Mouse (Mus musculus) heart, adult 2 months (tissue): Measurements from ENCODE around the gene Pim1.

ENCODE experiments used
- CTCF ChIP-seq: fragments of 200-600 bp; IDR thresholded peaks from 2 replicates; pipeline ENCODE4 v1.8.1; 2022; ENCODE audit warnings: antibody characterized with exemption, mild to moderate bottlenecking, moderate library complexity
- EP300 ChIP-seq: fragments of 200-500 bp; IDR thresholded peaks from 2 replicates; pipeline ENCODE4 v1.6.1; 2011; ENCODE audit warnings: low read depth, low read length, control low read depth; ENCODE audit not compliant: insufficient read depth

DNA sequence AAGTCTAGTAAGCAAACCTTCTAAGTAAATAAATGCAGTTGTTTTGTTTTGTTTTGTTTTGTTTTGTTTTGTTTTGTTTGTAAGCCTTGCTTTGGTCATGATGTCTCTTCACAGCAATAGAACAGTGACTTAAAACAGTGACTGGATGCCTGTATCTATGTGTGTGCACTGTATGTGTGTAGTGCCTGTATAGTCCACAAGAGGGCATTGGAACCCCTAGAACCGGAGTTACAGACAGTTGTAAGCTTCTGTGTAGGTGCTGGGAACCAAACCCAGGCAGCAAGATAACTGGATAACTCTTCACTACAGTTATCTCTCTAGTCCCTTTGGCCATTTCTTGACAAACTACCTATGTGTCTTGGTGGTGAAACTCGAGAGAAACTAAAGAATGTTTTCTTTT lies 35.1 kb downstream of the Pim1 start:
- TF ChIP-seq EP300 (no peak), CTCF (0 out of 2 replicates have a peak, but pooled peaks have one; percentile 3)
